Mouse (Mus musculus): Measurements from ENCODE around the gene Iqcm. TPM values are rescaled to one million over a fixed set of nuclear protein-coding genes. Genes with fewer than 3 reads are reported as not detected.

Iqcm gene
- polyA plus RNA-seq, 1 experiment from 2014 or later: not detected

DNA sequence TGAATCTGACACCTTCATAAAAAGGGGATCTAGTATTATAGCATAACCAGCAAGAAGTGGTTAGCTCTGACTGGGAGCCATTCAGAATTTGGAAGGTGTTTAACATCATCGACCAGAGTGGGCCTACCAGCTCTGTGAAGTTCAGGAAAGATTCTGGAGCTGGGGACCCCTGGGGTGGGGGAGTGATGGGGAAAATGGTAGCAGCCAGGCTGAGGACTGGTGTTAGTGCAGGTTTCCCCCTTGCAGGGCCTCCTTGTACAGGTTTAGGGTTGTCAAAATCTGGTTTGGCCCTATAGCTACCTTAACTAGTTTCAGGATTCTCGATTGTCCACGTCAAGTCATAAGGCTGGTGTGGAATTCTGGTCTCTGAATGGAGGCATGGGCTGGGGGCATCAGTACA, 194.5 kb downstream of the Iqcm start:
- Histone ChIP-seq H3K27me3 (ENCODE audit: control insufficient read depth, insufficient read depth, low read length) (no peaks in the 10 kb centered on the region), H3K4me2 (ENCODE audit: low read depth) (no peak overlapping the region), H3K4me1 (ENCODE audit: control insufficient read depth, insufficient read depth, low read length) (no peaks in the 10 kb centered on the region), H3K4me3 (ENCODE audit: low read depth, low read length) (no peak overlapping the region), H3K36me3 (ENCODE audit: control insufficient read depth, insufficient read depth, low read length) (no peaks in the 10 kb centered on the region), H3K9me3 (ENCODE audit: control insufficient read depth, low read length) (no peaks in the 10 kb centered on the region), H3K9ac (ENCODE audit: low read length) (no peak overlapping the region), H3K27ac (ENCODE audit: low read depth, low read length) (no peak overlapping the region)
- ATAC-seq (ENCODE audit: insufficient read depth, low FRiP score, low TSS enrichment) (no peak), DNase-seq (ENCODE audit: low spot score) (no peak)
- 74% methylated on average over 3 of the region's 3 CpGs for WGBS

GRCm38 (mm10) chr8:75659287-75659686, 210.8 kb downstream of the Iqcm start:
- DNase-seq (ENCODE audit: low spot score) (no peak), ATAC-seq (ENCODE audit: insufficient read depth, low FRiP score, low TSS enrichment) (no peak)
- Histone ChIP-seq H3K4me1 (ENCODE audit: control insufficient read depth, insufficient read depth, low read length) (no peaks in the 10 kb centered on the region), H3K27ac (ENCODE audit: low read depth, low read length) (no peak overlapping the region), H3K27me3 (ENCODE audit: control insufficient read depth, insufficient read depth, low read length) (no peaks in the 10 kb centered on the region), H3K36me3 (ENCODE audit: control insufficient read depth, insufficient read depth, low read length) (no peaks in the 10 kb centered on the region), H3K4me2 (ENCODE audit: low read depth) (no peak overlapping the region), H3K4me3 (ENCODE audit: low read depth, low read length) (no peak overlapping the region), H3K9me3 (ENCODE audit: control insufficient read depth, low read length) (no peaks in the 10 kb centered on the region), H3K9ac (ENCODE audit: low read length) (no peak overlapping the region)
- 93% methylated on average over 6 of the region's 6 CpGs for WGBS

GRCm38 (mm10) chr8:75746561-75746960, 298.1 kb downstream of the Iqcm start:
- Histone ChIP-seq H3K27me3 (ENCODE audit: control insufficient read depth, insufficient read depth, low read length) (no peaks in the 10 kb centered on the region), H3K4me2 (ENCODE audit: low read depth) (no peak overlapping the region), H3K36me3 (ENCODE audit: control insufficient read depth, insufficient read depth, low read length) (no peaks in the 10 kb centered on the region), H3K27ac (ENCODE audit: low read depth, low read length) (no peak overlapping the region), H3K9me3 (ENCODE audit: control insufficient read depth, low read length) (no peaks in the 10 kb centered on the region), H3K9ac (ENCODE audit: low read length) (no peak overlapping the region), H3K4me1 (ENCODE audit: control insufficient read depth, insufficient read depth, low read length) (no peaks in the 10 kb centered on the region), H3K4me3 (ENCODE audit: low read depth, low read length) (no peak overlapping the region)
- ATAC-seq (ENCODE audit: insufficient read depth, low FRiP score, low TSS enrichment): no peak
- no peak for DNase-seq (ENCODE audit: low spot score)
- WGBS: 89% methylated on average over 3 of the region's 3 CpGs

DNA sequence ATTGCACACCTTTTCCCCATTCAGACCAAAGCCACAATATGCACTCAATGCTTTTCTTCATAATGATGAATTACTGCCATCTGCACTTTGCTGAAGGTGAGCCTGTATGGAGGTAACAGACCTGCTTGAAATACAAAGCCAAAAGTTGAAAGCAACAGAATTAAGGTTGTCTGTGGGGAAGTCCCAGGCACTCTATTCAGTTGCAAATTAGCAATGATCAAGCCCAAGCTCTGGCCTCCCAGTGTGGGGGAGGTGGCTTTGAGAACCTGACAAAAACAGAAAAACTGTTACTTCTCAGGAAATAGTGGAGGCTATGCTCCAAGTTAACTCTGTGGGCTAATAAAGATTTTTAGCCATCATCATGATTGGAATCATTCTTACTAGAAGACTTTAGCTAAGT, 307.1 kb downstream of the Iqcm start:
- DNase-seq (ENCODE audit: low spot score): no peak
- H3K27ac ChIP-seq (ENCODE audit: low read depth, low read length): no peak overlapping the region
- no peaks in the 10 kb centered on the region for H3K27me3 ChIP-seq (ENCODE audit: control insufficient read depth, insufficient read depth, low read length)
- H3K4me2 ChIP-seq (ENCODE audit: low read depth): no peak overlapping the region
- no peak overlapping the region for H3K9ac ChIP-seq (ENCODE audit: low read length)
- H3K36me3 ChIP-seq (ENCODE audit: control insufficient read depth, insufficient read depth, low read length): no peaks in the 10 kb centered on the region
- H3K4me1 ChIP-seq (ENCODE audit: control insufficient read depth, insufficient read depth, low read length): no peaks in the 10 kb centered on the region
- no peaks in the 10 kb centered on the region for H3K9me3 ChIP-seq (ENCODE audit: control insufficient read depth, low read length)
- no peak for ATAC-seq (ENCODE audit: insufficient read depth, low FRiP score, low TSS enrichment)
- no peak overlapping the region for H3K4me3 ChIP-seq (ENCODE audit: low read depth, low read length)

DNA sequence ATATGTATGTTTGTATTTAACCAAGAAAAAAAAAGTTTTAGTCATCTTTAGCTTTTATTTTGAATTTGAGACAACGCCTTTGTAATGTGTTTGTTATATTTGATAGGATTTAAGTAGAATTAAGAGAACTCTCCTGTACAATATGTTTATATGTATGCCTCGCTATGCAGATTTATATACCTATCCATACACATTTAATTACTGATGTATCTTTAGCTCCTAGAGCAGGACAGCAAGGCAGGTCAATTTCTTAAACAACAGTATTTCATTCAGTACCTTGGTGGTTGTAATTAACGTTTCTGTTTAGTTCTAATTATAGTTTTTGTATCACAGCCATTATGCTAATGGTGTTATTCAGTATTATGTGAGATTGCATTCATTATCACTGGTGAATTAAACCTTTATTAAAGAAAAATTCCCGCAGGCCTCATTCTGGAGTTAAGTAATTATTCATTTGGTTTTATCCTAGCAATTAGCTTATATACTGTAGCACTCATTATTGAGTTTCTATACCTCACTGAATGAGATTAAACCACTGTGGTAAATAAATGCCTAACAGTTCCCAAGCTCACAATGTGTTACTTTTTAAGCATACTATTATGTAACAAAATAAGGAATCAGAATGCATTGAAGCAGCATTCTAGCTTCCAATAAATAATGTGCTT, 380.1 kb downstream of the Iqcm start:
- Histone ChIP-seq H3K27me3 (ENCODE audit: control insufficient read depth, insufficient read depth, low read length) (no peaks in the 10 kb centered on the region), H3K4me3 (ENCODE audit: low read depth, low read length) (no peak overlapping the region), H3K36me3 (ENCODE audit: control insufficient read depth, insufficient read depth, low read length) (no peaks in the 10 kb centered on the region), H3K4me2 (ENCODE audit: low read depth) (no peak overlapping the region), H3K9ac (ENCODE audit: low read length) (no peak overlapping the region), H3K9me3 (ENCODE audit: control insufficient read depth, low read length) (no peaks in the 10 kb centered on the region), H3K27ac (ENCODE audit: low read depth, low read length) (no peak overlapping the region), H3K4me1 (ENCODE audit: control insufficient read depth, insufficient read depth, low read length) (no peaks in the 10 kb centered on the region)
- DNase-seq (ENCODE audit: low spot score): no peak
- 87% methylated on average over 4 of the region's 4 CpGs for WGBS
- ATAC-seq (ENCODE audit: insufficient read depth, low FRiP score, low TSS enrichment): no peak

DNA sequence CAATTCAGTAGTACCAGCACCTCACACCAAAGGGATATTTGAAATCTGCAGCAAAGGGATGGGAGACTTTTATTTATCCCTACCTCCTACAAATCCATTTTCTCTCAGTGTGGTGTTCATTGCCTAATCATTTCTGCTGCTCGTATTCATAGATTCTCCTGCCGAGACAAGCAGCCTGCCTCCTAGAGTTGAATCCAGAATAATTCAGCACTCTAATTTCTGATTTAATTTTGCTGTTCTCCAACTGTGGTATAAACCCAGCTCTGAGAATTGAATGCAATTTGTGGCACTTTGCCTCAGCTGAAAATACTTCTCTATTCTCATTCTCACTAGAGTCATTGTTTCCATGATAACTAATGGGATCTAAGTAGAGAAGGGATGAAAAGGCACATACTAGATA, 386.8 kb downstream of the Iqcm start:
- DNase-seq (ENCODE audit: low spot score) (no peak), ATAC-seq (ENCODE audit: insufficient read depth, low FRiP score, low TSS enrichment) (no peak)
- no peaks in the 10 kb centered on the region for H3K9me3 ChIP-seq (ENCODE audit: control insufficient read depth, low read length)
- no peaks in the 10 kb centered on the region for H3K4me1 ChIP-seq (ENCODE audit: control insufficient read depth, insufficient read depth, low read length)
- H3K36me3 ChIP-seq (ENCODE audit: control insufficient read depth, insufficient read depth, low read length): no peaks in the 10 kb centered on the region
- 86% methylated on average over 2 of the region's 2 CpGs for WGBS
- H3K9ac ChIP-seq (ENCODE audit: low read length): no peak overlapping the region
- H3K27me3 ChIP-seq (ENCODE audit: control insufficient read depth, insufficient read depth, low read length): no peaks in the 10 kb centered on the region
- no peak overlapping the region for H3K27ac ChIP-seq (ENCODE audit: low read depth, low read length)
- no peak overlapping the region for H3K4me2 ChIP-seq (ENCODE audit: low read depth)
- no peak overlapping the region for H3K4me3 ChIP-seq (ENCODE audit: low read depth, low read length)

- Histone ChIP-seq H3K4me1 (ENCODE audit: control insufficient read depth, insufficient read depth, low read length) (no peaks in the 10 kb centered on the region), H3K27ac (ENCODE audit: low read depth, low read length) (no peak overlapping the region), H3K9me3 (ENCODE audit: control insufficient read depth, low read length) (no peaks in the 10 kb centered on the region), H3K4me3 (ENCODE audit: low read depth, low read length) (no peak overlapping the region), H3K27me3 (ENCODE audit: control insufficient read depth, insufficient read depth, low read length) (no peaks in the 10 kb centered on the region), H3K36me3 (ENCODE audit: control insufficient read depth, insufficient read depth, low read length) (no peaks in the 10 kb centered on the region), H3K4me2 (ENCODE audit: low read depth) (no peak overlapping the region), H3K9ac (ENCODE audit: low read length) (no peak overlapping the region)
- ATAC-seq (ENCODE audit: insufficient read depth, low FRiP score, low TSS enrichment): no peak
- 75% methylated on average over 15 of the region's 15 CpGs for WGBS
- DNase-seq (ENCODE audit: low spot score): peak; percentile 11
Observed at GRCm38 (mm10) chr8:75917603-75918344, 469.3 kb downstream of the Iqcm start.

DNA sequence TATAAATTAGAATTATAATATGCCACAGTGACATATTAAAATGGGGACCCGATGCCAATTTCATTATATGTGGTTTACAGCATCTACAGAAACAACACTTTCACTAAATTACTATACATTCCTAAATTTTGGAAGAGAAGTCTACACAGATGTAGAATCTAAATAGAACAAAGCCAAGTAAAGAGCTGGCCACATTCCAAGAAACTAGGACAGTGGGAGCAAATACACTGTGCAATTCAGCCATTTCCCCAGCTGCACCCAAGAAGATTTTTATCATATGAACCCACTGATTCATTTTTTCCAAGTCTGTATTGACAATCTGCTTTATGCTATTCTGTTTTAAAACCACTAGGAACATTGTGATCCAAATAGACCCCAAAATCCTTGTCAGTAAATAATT, 500.7 kb downstream of the Iqcm start:
- 78% methylated on average over 1 of the region's 1 CpGs for WGBS
- Histone ChIP-seq H3K4me2 (ENCODE audit: low read depth) (no peak overlapping the region), H3K4me3 (ENCODE audit: low read depth, low read length) (no peak overlapping the region), H3K9ac (ENCODE audit: low read length) (no peak overlapping the region), H3K27ac (ENCODE audit: low read depth, low read length) (no peak overlapping the region), H3K9me3 (ENCODE audit: control insufficient read depth, low read length) (no peaks in the 10 kb centered on the region), H3K4me1 (ENCODE audit: control insufficient read depth, insufficient read depth, low read length) (no peaks in the 10 kb centered on the region), H3K27me3 (ENCODE audit: control insufficient read depth, insufficient read depth, low read length) (no peaks in the 10 kb centered on the region), H3K36me3 (ENCODE audit: control insufficient read depth, insufficient read depth, low read length) (no peaks in the 10 kb centered on the region)
- ATAC-seq (ENCODE audit: insufficient read depth, low FRiP score, low TSS enrichment): no peak
- no peak for DNase-seq (ENCODE audit: low spot score)

GRCm38 (mm10) chr8:75956016-75956415, 507.5 kb downstream of the Iqcm start:
- 75% methylated on average over 2 of the region's 2 CpGs for WGBS
- ATAC-seq (ENCODE audit: insufficient read depth, low FRiP score, low TSS enrichment) (peak; percentile 61; the same call in 1 of the 2 replicates), DNase-seq (ENCODE audit: low spot score) (no peak)

More at GRCm38 (mm10) chr8:75956016-75956415, 507.5 kb downstream of the Iqcm start:
- Histone ChIP-seq H3K36me3 (ENCODE audit: control insufficient read depth, insufficient read depth, low read length) (no peaks in the 10 kb centered on the region), H3K4me2 (ENCODE audit: low read depth) (no peak overlapping the region), H3K4me3 (ENCODE audit: low read depth, low read length) (no peak overlapping the region), H3K27ac (ENCODE audit: low read depth, low read length) (no peak overlapping the region), H3K9ac (ENCODE audit: low read length) (no peak overlapping the region), H3K27me3 (ENCODE audit: control insufficient read depth, insufficient read depth, low read length) (no peaks in the 10 kb centered on the region), H3K4me1 (ENCODE audit: control insufficient read depth, insufficient read depth, low read length) (no peaks in the 10 kb centered on the region), H3K9me3 (ENCODE audit: control insufficient read depth, low read length) (no peaks in the 10 kb centered on the region)
